Comparison of ENCODE assay signal across 23 mouse cellular contexts in genomic region chr3:60826759-60827158, GRCm38 (mm10).
"Had no signal": no experiment of that assay in that cellular context is flagged by ENCODE, and none has a peak within 500 bp of the region (broad histone marks: within the 10 kb centered on the region; RNA-seq: fewer than 3 reads in every experiment).

No protein-coding gene starts in this region.

- H3K4me2 ChIP-seq: heart, embryonic 11.5 days; heart, embryonic 13.5 days; heart, embryonic 15.5 days; hindbrain, embryonic 13.5 days; intestine, embryonic 15.5 days; limb, embryonic 12.5 days had no signal

- H3K9ac ChIP-seq: forebrain, postnatal 0 days; heart, embryonic 13.5 days; heart, embryonic 15.5 days; hindbrain, embryonic 13.5 days; intestine, embryonic 15.5 days; limb, embryonic 12.5 days had no signal

- H3K4me1 ChIP-seq: heart, embryonic 15.5 days; hindbrain, embryonic 13.5 days; intestine, embryonic 15.5 days; limb, embryonic 10.5 days; limb, embryonic 12.5 days had no signal

- ATAC-seq: forebrain, postnatal 0 days; hindbrain, embryonic 16.5 days; inflammation-experienced regulatory T-cells, adult 6 months; intestine, embryonic 15.5 days; intestine, postnatal 0 days had no signal

- H3K36me3 ChIP-seq: heart, embryonic 13.5 days; heart, embryonic 15.5 days; hindbrain, embryonic 13.5 days; intestine, embryonic 15.5 days; limb, embryonic 10.5 days; limb, embryonic 12.5 days had no signal

- DNase-seq: forebrain, postnatal 0 days; gastrocnemius, postnatal 14 days; gastrocnemius, postnatal 36 days; heart, adult 11 months; heart, adult 2 months; heart, postnatal 14 days; heart, postnatal 36 days; kidney, adult 18-20 months; kidney, postnatal 10 days; kidney, postnatal 25 days; kidney, postnatal 4 days had no signal

- H3K4me3 ChIP-seq: heart, adult 2 months; heart, embryonic 13.5 days; heart, embryonic 15.5 days; hindbrain, embryonic 13.5 days; intestine, embryonic 15.5 days; layer of hippocampus, adult 2 months; left cerebral cortex, adult 2 months; limb, embryonic 10.5 days; limb, embryonic 12.5 days had no signal

- H3K9me3 ChIP-seq: heart, embryonic 13.5 days; heart, embryonic 15.5 days; hindbrain, embryonic 13.5 days; intestine, embryonic 15.5 days; limb, embryonic 10.5 days; limb, embryonic 12.5 days had no signal

- H3K27me3 ChIP-seq: heart, embryonic 13.5 days; heart, embryonic 15.5 days; hindbrain, embryonic 13.5 days; intestine, embryonic 15.5 days; limb, embryonic 12.5 days had no signal

- H3K27ac ChIP-seq: heart, adult 2 months; heart, embryonic 13.5 days; heart, embryonic 15.5 days; hindbrain, embryonic 13.5 days; intestine, embryonic 15.5 days; layer of hippocampus, adult 2 months; left cerebral cortex, adult 2 months; limb, embryonic 10.5 days; limb, embryonic 12.5 days had no signal
